Mouse (Mus musculus): ENCODE measurements around the gene Tlr4. TPM values are rescaled to one million over a fixed set of nuclear protein-coding genes. Genes with fewer than 3 reads are reported as not detected.

Tlr4 gene
- polyA plus RNA-seq, 1 experiment from 2014 or later, result 1.6 TPM

DNA sequence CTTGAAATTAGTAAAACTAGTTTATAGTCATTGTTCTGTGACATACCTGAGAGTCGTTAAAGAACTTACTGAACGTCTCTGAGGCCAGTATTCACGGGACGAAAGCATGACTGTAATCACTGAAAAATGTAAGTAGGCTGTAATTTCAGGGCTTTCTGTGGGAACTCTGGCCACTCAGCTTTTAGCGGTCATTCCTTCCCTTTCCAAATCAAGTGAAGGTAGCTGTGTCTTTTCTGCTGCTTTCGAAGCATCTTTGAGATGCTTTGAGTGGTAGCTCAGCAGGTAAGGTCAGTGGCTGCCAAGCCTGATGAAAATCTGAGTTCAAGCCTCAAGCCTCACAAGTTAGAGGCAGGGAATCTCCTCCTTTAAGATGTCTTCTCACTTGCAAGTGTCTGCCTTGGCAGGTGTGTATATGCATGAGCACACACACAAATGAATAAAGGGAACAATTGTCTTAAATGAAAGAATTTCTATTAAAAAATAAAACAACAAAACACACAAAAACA, 832 bp downstream of the Tlr4 start:
- Histone ChIP-seq H3K27me3 (ENCODE audit: control insufficient read depth, insufficient read depth, low read length) (no peaks in the 10 kb centered on the region), H3K36me3 (ENCODE audit: control insufficient read depth, insufficient read depth, low read length) (no peaks in the 10 kb centered on the region), H3K9me3 (replicated peaks; ENCODE audit: control insufficient read depth, low read length) (no peaks in the 10 kb centered on the region), H3K4me1 (ENCODE audit: control insufficient read depth, insufficient read depth, low read length) (0 out of 2 replicates have a peak, but pooled peaks cover 3% of the 10 kb centered on the region), H3K9ac (ENCODE audit: low read depth, low read length) (peak overlapping the region; percentile 43; the same call in 1 of the 2 replicates), H3K4me2 (peak overlapping the region; percentile 53), H3K27ac (ENCODE audit: low read depth, low read length) (peak overlapping the region; percentile 76), H3K4me3 (ENCODE audit: low read depth, low read length) (peak overlapping the region; percentile 23)
- 57% methylated on average over 6 of the region's 6 CpGs for WGBS (ENCODE audit: insufficient replicate concordance)
- ATAC-seq (replicated peaks; ENCODE audit: insufficient number of reproducible peaks, low FRiP score, low TSS enrichment), result no peak

DNA sequence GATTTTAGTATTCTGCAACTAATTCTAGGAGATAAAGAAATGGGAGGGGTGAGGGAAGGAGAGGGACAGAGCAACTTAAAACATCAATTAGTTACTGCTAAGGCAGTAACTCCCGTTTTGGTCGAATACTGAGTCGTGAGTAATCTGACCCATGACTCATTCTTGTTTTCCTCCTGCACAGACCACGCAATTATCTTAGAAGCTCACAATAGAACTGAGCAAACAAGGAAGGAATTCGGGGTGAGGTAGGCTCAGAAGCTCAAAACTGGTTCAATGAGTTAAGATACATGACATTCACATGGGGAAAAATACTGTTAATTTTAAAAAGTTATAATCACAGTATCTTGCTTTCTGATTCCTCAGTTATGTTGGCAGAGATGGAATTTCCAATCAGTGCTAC, 1.3 kb downstream of the Tlr4 start:
- 13% methylated on average over 5 of the region's 5 CpGs for WGBS (ENCODE audit: insufficient replicate concordance)
- Histone ChIP-seq H3K9ac (ENCODE audit: low read depth, low read length) (no peak overlapping the region), H3K4me1 (ENCODE audit: control insufficient read depth, insufficient read depth, low read length) (0 out of 2 replicates have a peak, but pooled peaks cover 3% of the 10 kb centered on the region), H3K4me3 (ENCODE audit: low read depth, low read length) (peak overlapping the region; percentile 23), H3K27me3 (ENCODE audit: control insufficient read depth, insufficient read depth, low read length) (no peaks in the 10 kb centered on the region), H3K4me2 (peak overlapping the region; percentile 53), H3K36me3 (ENCODE audit: control insufficient read depth, insufficient read depth, low read length) (no peaks in the 10 kb centered on the region), H3K9me3 (replicated peaks; ENCODE audit: control insufficient read depth, low read length) (no peaks in the 10 kb centered on the region), H3K27ac (ENCODE audit: low read depth, low read length) (peak overlapping the region; percentile 76)
- ATAC-seq (replicated peaks; ENCODE audit: insufficient number of reproducible peaks, low FRiP score, low TSS enrichment), result peak; percentile 41; the same call in 1 of the 2 replicates

GRCm38 (mm10) chr4:66838071-66838470, 10.7 kb downstream of the Tlr4 start:
- no peaks in the 10 kb centered on the region for H3K4me1 ChIP-seq (ENCODE audit: control insufficient read depth, insufficient read depth, low read length)
- ATAC-seq (replicated peaks; ENCODE audit: insufficient number of reproducible peaks, low FRiP score, low TSS enrichment), result no peak
- WGBS (ENCODE audit: insufficient replicate concordance), result 78% methylated on average over 2 of the region's 2 CpGs
- H3K9me3 ChIP-seq (replicated peaks; ENCODE audit: control insufficient read depth, low read length), result no peaks in the 10 kb centered on the region
- H3K36me3 ChIP-seq (ENCODE audit: control insufficient read depth, insufficient read depth, low read length), result no peaks in the 10 kb centered on the region
- H3K27me3 ChIP-seq (ENCODE audit: control insufficient read depth, insufficient read depth, low read length), result no peaks in the 10 kb centered on the region
- no peak overlapping the region for H3K4me3 ChIP-seq (ENCODE audit: low read depth, low read length)
- H3K27ac ChIP-seq (ENCODE audit: low read depth, low read length), result no peak overlapping the region
- no peak overlapping the region for H3K9ac ChIP-seq (ENCODE audit: low read depth, low read length)
- no peak overlapping the region for H3K4me2 ChIP-seq

GRCm38 (mm10) chr4:66843255-66843654, 15.9 kb downstream of the Tlr4 start:
- Histone ChIP-seq H3K27ac (ENCODE audit: low read depth, low read length) (no peak overlapping the region), H3K36me3 (ENCODE audit: control insufficient read depth, insufficient read depth, low read length) (no peaks in the 10 kb centered on the region), H3K4me2 (no peak overlapping the region), H3K9ac (ENCODE audit: low read depth, low read length) (no peak overlapping the region), H3K4me1 (ENCODE audit: control insufficient read depth, insufficient read depth, low read length) (no peaks in the 10 kb centered on the region), H3K27me3 (ENCODE audit: control insufficient read depth, insufficient read depth, low read length) (no peaks in the 10 kb centered on the region), H3K4me3 (ENCODE audit: low read depth, low read length) (no peak overlapping the region), H3K9me3 (replicated peaks; ENCODE audit: control insufficient read depth, low read length) (no peaks in the 10 kb centered on the region)
- no peak for ATAC-seq (replicated peaks; ENCODE audit: insufficient number of reproducible peaks, low FRiP score, low TSS enrichment)
- WGBS (ENCODE audit: insufficient replicate concordance), result 54% methylated on average over 1 of the region's 1 CpGs

DNA sequence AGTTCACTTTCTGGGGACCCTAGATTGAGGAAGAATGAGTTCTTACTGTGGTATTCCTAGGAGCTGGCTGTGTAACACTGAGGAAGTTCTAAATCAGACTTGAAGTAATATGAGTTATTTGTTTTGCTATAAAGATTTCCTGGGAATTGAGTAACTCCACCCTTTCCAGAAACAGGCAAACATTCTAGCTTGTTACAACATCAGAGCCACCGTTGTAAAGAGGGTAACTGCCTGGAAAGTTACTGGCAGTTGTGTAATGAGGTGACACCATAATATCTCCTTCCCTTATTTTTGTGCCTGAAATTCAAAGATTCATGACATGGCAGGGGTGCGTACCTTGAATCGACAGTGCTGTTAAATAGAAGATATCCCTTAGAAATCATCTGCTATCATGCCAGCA, 24.6 kb downstream of the Tlr4 start:
- no peak overlapping the region for H3K27ac ChIP-seq (ENCODE audit: low read depth, low read length)
- no peak for ATAC-seq (replicated peaks; ENCODE audit: insufficient number of reproducible peaks, low FRiP score, low TSS enrichment)
- no peaks in the 10 kb centered on the region for H3K27me3 ChIP-seq (ENCODE audit: control insufficient read depth, insufficient read depth, low read length)
- no peaks in the 10 kb centered on the region for H3K9me3 ChIP-seq (replicated peaks; ENCODE audit: control insufficient read depth, low read length)
- no peak overlapping the region for H3K9ac ChIP-seq (ENCODE audit: low read depth, low read length)
- H3K36me3 ChIP-seq (ENCODE audit: control insufficient read depth, insufficient read depth, low read length), result no peaks in the 10 kb centered on the region
- WGBS (ENCODE audit: insufficient replicate concordance), result 79% methylated on average over 3 of the region's 3 CpGs
- no peak overlapping the region for H3K4me3 ChIP-seq (ENCODE audit: low read depth, low read length)
- no peak overlapping the region for H3K4me2 ChIP-seq
- no peaks in the 10 kb centered on the region for H3K4me1 ChIP-seq (ENCODE audit: control insufficient read depth, insufficient read depth, low read length)

- no peaks in the 10 kb centered on the region for H3K27me3 ChIP-seq (ENCODE audit: control insufficient read depth, insufficient read depth, low read length)
- H3K27ac ChIP-seq (ENCODE audit: low read depth, low read length), result no peak overlapping the region
- no peak overlapping the region for H3K4me2 ChIP-seq
- whole genome bisulfite sequencing (ENCODE audit: insufficient replicate concordance), result 85% methylated on average over 1 of the region's 1 CpGs
- no peaks in the 10 kb centered on the region for H3K4me1 ChIP-seq (ENCODE audit: control insufficient read depth, insufficient read depth, low read length)
- no peak for ATAC-seq (replicated peaks; ENCODE audit: insufficient number of reproducible peaks, low FRiP score, low TSS enrichment)
- no peaks in the 10 kb centered on the region for H3K9me3 ChIP-seq (replicated peaks; ENCODE audit: control insufficient read depth, low read length)
- no peaks in the 10 kb centered on the region for H3K36me3 ChIP-seq (ENCODE audit: control insufficient read depth, insufficient read depth, low read length)
- H3K9ac ChIP-seq (ENCODE audit: low read depth, low read length), result no peak overlapping the region
- H3K4me3 ChIP-seq (ENCODE audit: low read depth, low read length), result no peak overlapping the region
These were observed 29.6 kb downstream of the Tlr4 start for GRCm38 (mm10) chr4:66856992-66857391.

DNA sequence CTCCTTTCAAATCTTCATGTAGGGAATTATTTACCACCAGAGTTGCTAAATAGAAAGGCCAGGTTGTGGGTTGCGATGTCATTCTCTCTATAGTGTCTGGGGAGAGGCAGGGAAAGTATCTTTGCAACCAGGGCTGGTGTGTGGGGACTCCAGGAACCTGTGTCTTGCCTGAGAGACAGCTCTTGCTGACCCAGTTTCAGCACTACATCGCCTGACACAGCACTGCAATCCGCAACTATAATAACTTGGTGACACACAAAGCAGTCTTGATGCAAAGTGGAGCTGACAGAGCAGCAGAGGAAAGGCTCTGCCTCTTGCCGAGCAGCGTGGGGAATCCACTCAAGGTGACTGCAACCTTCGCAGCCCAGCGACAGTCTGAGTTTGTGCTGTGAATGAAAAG, 42.5 kb downstream of the Tlr4 start:
- no peak for ATAC-seq (replicated peaks; ENCODE audit: insufficient number of reproducible peaks, low FRiP score, low TSS enrichment)
- H3K9me3 ChIP-seq (replicated peaks; ENCODE audit: control insufficient read depth, low read length), result no peaks in the 10 kb centered on the region

GRCm38 (mm10) chr4:66872026-66872425, 44.6 kb downstream of the Tlr4 start:
- Histone ChIP-seq H3K9ac (ENCODE audit: low read depth, low read length) (no peak overlapping the region), H3K4me2 (no peak overlapping the region), H3K4me3 (ENCODE audit: low read depth, low read length) (no peak overlapping the region), H3K36me3 (ENCODE audit: control insufficient read depth, insufficient read depth, low read length) (no peaks in the 10 kb centered on the region), H3K27me3 (ENCODE audit: control insufficient read depth, insufficient read depth, low read length) (no peaks in the 10 kb centered on the region), H3K9me3 (replicated peaks; ENCODE audit: control insufficient read depth, low read length) (no peaks in the 10 kb centered on the region), H3K27ac (ENCODE audit: low read depth, low read length) (no peak overlapping the region), H3K4me1 (ENCODE audit: control insufficient read depth, insufficient read depth, low read length) (no peaks in the 10 kb centered on the region)
- ATAC-seq (replicated peaks; ENCODE audit: insufficient number of reproducible peaks, low FRiP score, low TSS enrichment), result no peak
- 85% methylated on average over 5 of the region's 5 CpGs for WGBS (ENCODE audit: insufficient replicate concordance)

More for the DNA sequence above, 42.5 kb downstream of the Tlr4 start:
- no peak overlapping the region for H3K4me3 ChIP-seq (ENCODE audit: low read depth, low read length)
- no peaks in the 10 kb centered on the region for H3K27me3 ChIP-seq (ENCODE audit: control insufficient read depth, insufficient read depth, low read length)
- no peaks in the 10 kb centered on the region for H3K36me3 ChIP-seq (ENCODE audit: control insufficient read depth, insufficient read depth, low read length)
- no peak overlapping the region for H3K27ac ChIP-seq (ENCODE audit: low read depth, low read length)
- no peak overlapping the region for H3K9ac ChIP-seq (ENCODE audit: low read depth, low read length)
- no peak overlapping the region for H3K4me2 ChIP-seq
- H3K4me1 ChIP-seq (ENCODE audit: control insufficient read depth, insufficient read depth, low read length), result no peaks in the 10 kb centered on the region
- WGBS (ENCODE audit: insufficient replicate concordance), result 69% methylated on average over 7 of the region's 7 CpGs

DNA sequence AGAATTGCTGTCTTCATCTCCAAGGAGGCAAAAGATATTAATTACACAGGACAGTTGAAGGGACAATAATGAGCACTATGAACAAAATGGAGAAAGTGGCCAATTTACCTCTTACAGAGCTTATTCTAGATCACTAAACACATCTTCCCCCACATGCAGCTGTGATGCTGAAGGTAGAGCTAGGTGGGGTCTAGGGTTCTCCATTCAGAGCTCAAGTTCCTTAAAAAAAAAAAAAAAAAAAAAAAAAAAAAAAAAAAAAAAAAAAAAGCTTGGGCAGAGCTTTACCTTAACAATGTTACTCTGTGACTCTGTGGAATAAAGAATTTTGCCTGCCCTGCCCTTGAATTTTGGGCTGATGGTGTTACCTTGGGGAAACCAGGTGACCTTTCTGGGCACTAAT, 46.0 kb downstream of the Tlr4 start:
- no peak overlapping the region for H3K4me3 ChIP-seq (ENCODE audit: low read depth, low read length)
- H3K9me3 ChIP-seq (replicated peaks; ENCODE audit: control insufficient read depth, low read length), result no peaks in the 10 kb centered on the region
- no peak overlapping the region for H3K9ac ChIP-seq (ENCODE audit: low read depth, low read length)
- H3K4me2 ChIP-seq, result no peak overlapping the region
- no peak for ATAC-seq (replicated peaks; ENCODE audit: insufficient number of reproducible peaks, low FRiP score, low TSS enrichment)
- no peaks in the 10 kb centered on the region for H3K27me3 ChIP-seq (ENCODE audit: control insufficient read depth, insufficient read depth, low read length)
- H3K4me1 ChIP-seq (ENCODE audit: control insufficient read depth, insufficient read depth, low read length), result no peaks in the 10 kb centered on the region
- H3K27ac ChIP-seq (ENCODE audit: low read depth, low read length), result no peak overlapping the region
- no peaks in the 10 kb centered on the region for H3K36me3 ChIP-seq (ENCODE audit: control insufficient read depth, insufficient read depth, low read length)

Measured in heart, embryonic 11.5 days (tissue).